Mouse (Mus musculus): ENCODE measurements around the gene Polr2l. TPM values are rescaled to one million over a fixed set of nuclear protein-coding genes. Genes with fewer than 3 reads are reported as not detected.

Polr2l gene
- total RNA-seq, 2 experiments from 2014 or later, result 40.8 to 45.7 TPM

Other genes starting within 250 kb of the Polr2l start
- gene Phrf1, start 246.3 kb downstream of the Polr2l start, total RNA-seq (2021), result 10 to 100 TPM; 75.5 to 76.4 TPM
- gene Irf7, start 208.7 kb downstream of the Polr2l start, total RNA-seq (2021), result 1 to 10 TPM in 1 of 2 experiments, under 1 TPM in 1; 0.78 to 1.1 TPM
- gene Cdhr5, start 198.3 kb downstream of the Polr2l start, total RNA-seq (2021), result not detected
- not detected for gene Sct, start 196.0 kb downstream of the Polr2l start, total RNA-seq (2021)
- under 1 TPM; 0.41 to 0.66 TPM for gene Drd4, start 183.1 kb downstream of the Polr2l start, total RNA-seq (2021)
- gene Deaf1, start 147.4 kb downstream of the Polr2l start, total RNA-seq (2021), result 10 to 100 TPM; 71.8 to 76.6 TPM
- 10 to 100 TPM; 33.4 to 34.6 TPM for gene Tmem80, start 147.4 kb downstream of the Polr2l start, total RNA-seq (2021)
- 1 to 10 TPM; 3.0 to 3.3 TPM for gene Eps8l2, start 136.3 kb downstream of the Polr2l start, total RNA-seq (2021)
- 100 to 1,000 TPM; 103 TPM for gene Taldo1, start 82.9 kb downstream of the Polr2l start, total RNA-seq (2021)
- gene Gatd1, start 61.0 kb downstream of the Polr2l start, total RNA-seq (2021), result 10 to 100 TPM; 41.3 to 48.4 TPM
- 100 to 1,000 TPM; 288 to 314 TPM for gene Cend1, start 45.6 kb downstream of the Polr2l start, total RNA-seq (2021)
- gene Slc25a22, start 37.2 kb downstream of the Polr2l start, total RNA-seq (2021), result 100 to 1,000 TPM; 292 to 311 TPM
- under 1 TPM; 0.64 to 0.96 TPM for gene Pidd1, start 31.1 kb downstream of the Polr2l start, total RNA-seq (2021)
- gene Rplp2, start 27.8 kb downstream of the Polr2l start, total RNA-seq (2021), result 100 to 1,000 TPM; 488 to 498 TPM
- gene Pnpla2, start 19.9 kb downstream of the Polr2l start, total RNA-seq (2021), result 10 to 100 TPM; 21.4 to 28.6 TPM
- gene Cracr2b, start 14.0 kb downstream of the Polr2l start, total RNA-seq (2021), result 1 to 10 TPM; 2.5 to 4.1 TPM
- gene Cd151, start 7.7 kb downstream of the Polr2l start, total RNA-seq (2021), result 10 to 100 TPM; 25.3 to 29.6 TPM
- gene Tspan4, start 108 bp upstream of the Polr2l start, total RNA-seq (2021), result 10 to 100 TPM; 13.8 to 16.6 TPM
- 10 to 100 TPM; 66.7 to 68.0 TPM for gene Chid1, start 64.7 kb upstream of the Polr2l start, total RNA-seq (2021)
- 100 to 1,000 TPM; 194 to 208 TPM for gene Ap2a2, start 87.0 kb upstream of the Polr2l start, total RNA-seq (2021)
- not detected for gene Muc6, start 180.2 kb upstream of the Polr2l start, total RNA-seq (2021)
- under 1 TPM in 1 of 2 experiments, not detected in 1; 0.43 TPM for gene Muc2, start 215.2 kb upstream of the Polr2l start, total RNA-seq (2021)